Mouse (Mus musculus): ENCODE measurements around the gene Dnah14. TPM values are rescaled to one million over a fixed set of nuclear protein-coding genes. Genes with fewer than 3 reads are reported as not detected.
A peak's percentile ranks its signal among the peaks of the same experiment; 100 is the strongest.
"Not testable (repeated sequence)": the region's sequence is repeated elsewhere in the genome, so short reads cannot be mapped to it uniquely, and the experiment has no call there.

Dnah14 gene
- polyA plus RNA-seq, 3 experiments from 2014 or later = 3.0 to 5.2 (median 3.1) TPM

DNA sequence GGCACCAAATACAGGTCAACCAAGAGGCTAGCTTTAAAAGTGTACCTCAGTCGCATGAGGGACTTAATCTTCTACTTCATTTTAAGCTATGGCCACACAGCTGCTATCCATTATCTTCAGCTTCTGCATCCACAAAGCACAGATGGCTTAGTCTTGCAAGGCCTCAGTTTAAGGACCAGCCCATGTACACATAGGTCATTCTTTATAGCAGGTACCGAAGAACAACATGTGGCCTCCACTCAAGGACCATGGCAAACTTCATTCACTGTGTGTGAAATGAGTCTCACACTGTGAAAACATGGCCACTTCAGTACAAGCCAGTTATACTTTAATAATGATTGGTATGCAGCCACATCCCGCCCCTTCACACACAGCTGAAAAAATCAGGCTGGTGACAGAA, 34.8 kb downstream of the Dnah14 start:
- ATAC-seq = no peak

DNA sequence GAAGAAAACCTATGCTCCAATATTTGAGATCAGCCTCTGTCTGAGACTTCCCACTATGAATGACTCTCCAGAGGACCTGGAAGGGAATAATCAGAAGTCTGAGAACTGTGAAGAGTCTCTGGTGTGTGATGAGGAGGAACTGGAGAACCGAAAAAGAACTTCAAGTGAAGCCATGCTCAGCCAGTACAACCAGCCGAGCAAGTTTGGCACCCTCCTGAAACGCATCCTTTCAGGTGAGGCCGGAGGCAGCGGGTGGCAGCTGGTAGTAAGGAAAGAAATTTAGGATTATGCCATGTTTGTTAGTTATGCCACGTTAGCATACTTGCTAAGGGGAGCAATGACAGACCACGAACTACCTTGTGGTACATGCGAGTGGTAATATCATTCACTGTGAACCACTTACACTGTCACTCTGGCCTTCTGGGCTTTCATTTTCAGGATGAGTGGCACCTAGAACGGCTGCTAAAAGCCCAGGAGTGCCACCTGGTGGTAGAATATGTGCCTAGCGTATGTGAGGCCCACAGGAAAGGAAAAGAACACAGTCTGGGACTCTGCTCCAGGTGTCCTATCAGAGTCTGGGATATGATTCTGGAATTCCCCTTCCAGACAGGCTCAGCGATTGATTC, 39.6 kb downstream of the Dnah14 start:
- ATAC-seq = peak; percentile 74

DNA sequence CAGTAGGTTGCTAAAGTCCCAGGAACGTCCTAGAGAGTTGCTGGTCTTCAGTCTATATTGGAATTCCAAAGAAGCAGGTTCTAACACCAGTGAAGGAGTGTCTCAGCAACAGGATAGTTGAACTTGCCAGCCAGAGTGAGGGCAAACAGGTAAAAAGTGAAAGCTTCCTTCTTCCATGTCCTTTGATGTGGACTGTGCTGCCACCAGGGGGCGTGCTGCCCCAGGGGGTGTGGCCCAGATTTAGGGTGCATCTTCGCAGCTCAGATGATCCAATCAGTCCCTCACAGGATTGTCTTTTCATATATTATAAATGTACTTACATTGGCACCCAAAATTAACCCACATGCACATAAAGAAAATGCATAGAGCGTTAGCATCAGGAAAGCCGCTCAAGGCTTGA, 41.0 kb downstream of the Dnah14 start:
- ATAC-seq = no peak

DNA sequence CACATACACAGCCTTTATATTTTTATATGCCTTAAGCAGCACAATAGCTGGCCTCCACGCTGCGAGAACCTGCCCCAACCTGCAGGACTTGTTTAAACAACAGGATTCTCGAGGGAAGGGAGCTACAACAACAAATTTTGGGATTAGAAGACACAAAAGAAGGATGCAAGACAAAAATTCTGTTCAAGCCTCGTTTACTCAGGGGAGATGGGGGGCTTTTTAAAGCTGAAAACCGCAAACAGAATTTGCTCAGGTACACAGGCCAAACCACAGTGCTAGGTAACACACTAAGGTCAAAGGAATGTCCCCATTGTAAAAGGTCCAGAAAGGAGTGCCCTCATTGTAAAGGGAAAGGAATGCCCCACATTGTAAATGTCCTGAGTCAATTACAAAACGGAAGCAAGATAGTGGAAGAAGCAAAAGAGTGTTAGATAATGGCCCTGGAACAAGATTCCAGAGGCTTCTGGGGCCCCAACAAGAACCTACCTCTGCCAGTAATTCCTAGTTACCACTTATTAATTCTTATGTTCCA, 46.9 kb downstream of the Dnah14 start:
- ATAC-seq = no peak

DNA sequence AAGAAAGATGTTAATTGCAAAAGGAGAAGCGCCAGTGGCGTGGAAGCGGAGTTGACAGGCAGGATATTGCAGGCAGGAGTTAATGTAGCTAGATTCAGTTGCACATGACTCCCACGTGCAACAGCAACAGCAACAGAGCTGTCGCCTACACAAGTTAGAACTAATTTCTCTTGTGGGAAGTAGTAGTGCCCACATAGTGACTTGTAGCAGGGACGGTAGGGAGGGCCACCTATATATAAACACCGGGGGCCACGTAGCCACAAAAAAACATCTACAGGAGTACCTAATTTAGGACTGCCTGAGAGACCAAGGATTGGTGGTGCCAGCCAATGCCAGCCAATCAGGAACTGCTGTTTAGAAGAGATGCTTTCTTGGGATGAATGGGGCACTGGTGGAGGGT, 48.5 kb downstream of the Dnah14 start:
- ATAC-seq = no peak

DNA sequence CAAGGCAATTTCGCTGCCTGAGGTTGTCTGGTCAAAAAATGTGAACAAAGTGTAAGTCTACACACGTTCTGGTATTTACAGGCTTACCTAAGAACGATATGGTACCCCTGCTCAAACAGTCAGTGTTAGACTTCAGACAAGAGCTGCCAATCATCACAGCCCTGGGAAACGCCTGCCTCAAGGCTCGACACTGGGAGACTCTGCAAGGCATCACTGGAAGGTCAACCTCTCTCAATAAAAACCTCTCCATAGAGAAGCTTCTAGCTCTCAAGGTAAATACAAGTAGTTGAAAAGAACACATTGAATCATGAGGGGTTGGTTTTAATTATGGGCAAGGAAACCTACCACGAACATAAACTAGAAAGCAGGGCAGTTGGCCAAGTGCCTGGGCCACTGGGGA, 51.9 kb downstream of the Dnah14 start:
- ATAC-seq = no peak

DNA sequence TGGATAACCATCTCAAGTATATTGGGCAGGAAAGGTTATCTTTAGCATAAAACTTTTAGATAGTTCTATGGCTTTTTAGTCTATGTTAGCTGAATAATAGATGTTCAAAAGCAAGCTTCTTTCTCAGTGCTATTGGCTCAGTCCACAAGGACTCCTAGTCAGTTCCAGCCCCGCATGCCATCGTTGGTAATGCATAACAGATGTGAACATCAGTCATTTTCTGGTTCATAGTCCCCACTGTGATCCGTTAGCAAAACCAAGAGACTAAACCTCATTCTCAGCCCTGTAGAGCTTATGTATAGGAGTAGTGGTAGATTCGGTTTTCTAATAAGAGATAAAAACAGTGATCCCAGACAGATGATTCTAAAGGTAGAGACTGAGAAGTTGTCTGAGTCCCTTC, 55.0 kb downstream of the Dnah14 start:
- no peak for ATAC-seq

DNA sequence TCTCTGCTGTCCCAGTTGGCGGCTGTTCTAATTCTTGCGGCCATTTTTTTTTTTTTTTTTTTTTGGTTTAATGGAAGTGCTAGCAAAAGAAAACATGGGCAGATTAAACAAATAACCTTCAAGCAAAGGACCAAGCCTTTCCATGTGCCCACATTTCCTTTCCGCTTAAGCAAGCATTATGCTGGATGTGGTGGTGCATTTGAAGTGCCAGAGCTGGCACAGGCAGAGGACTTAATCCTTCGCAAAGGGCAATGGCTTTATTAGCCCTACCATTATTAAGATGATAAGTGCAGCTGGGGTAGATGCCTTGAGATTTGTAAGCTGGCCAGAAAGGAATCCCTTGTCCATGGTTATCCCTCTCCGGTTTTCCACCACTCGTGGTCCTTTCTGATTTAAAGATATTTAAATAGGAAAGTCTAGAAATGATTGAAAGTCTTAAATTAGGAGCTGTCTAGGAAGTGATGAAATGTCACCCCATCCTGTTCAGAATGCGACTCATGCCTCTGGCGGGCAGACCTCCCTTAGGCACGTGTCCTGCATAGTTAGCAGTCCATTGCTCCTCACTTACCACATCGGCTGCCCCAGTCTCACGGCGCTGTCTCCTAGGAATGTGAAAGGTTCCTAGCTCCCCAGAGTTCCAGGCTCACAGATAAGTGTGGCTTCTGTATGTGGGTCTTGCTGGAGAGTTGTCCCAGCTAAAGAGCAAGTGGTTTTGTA, 61.8 kb downstream of the Dnah14 start:
- ATAC-seq = no peak

DNA sequence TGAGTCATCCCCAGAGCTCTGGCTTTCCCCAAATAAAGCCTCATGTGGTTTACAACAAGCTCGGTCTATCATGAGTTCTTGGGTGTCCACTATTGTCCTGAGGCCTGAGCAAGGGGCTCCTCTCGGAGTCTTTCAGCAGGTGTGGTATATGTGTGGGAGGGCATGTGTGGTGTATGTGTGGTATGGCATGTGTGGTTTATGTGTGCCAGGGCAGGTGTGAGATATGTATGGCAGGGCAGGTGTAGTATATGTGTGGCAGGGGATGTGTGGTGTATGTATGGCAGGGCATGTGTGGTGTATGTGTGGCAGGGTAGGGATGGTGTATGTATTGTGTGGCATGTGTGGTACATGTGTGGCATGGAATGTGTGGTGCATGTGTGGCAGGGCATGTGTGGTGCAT, 64.0 kb downstream of the Dnah14 start:
- ATAC-seq = no peak

DNA sequence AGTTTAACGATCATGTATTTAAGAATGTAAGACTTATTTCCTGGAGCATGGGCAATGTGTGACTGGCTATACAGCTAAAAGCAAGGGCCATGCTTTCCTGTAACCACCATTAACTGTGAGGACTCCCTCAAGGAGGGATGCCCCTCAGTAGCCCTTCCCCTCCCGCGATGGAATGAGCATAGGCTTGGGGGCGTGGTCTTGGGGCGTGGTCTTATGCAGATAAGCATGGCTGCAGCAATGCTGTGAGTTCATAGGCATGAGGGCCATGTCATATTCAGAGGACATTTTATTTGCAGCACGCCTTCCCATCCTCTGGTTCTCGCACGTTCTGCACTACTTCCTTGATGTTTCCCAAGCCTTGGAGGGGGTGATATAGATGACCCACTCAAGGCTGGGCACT, 71.1 kb downstream of the Dnah14 start:
- no peak for ATAC-seq

DNA sequence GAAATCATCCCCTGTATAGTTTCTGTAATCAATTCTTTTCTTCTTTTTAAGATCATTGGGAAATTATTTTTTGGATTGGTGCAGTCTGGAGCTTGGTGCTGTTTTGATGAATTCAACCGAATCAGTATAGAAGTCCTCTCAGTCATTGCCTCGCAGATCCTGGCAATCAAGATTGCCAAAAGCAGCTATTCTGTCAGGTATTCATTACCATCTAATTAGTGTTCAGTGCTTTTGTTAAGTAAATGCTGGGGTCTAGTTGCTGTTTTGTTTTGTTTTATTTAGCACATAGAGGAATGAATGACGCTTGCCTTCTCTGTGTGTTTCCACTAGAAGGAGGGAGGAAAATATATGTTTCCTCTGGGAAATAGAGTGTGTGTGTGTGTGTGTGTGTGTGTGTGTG, 77.1 kb downstream of the Dnah14 start:
- ATAC-seq = no peak

DNA sequence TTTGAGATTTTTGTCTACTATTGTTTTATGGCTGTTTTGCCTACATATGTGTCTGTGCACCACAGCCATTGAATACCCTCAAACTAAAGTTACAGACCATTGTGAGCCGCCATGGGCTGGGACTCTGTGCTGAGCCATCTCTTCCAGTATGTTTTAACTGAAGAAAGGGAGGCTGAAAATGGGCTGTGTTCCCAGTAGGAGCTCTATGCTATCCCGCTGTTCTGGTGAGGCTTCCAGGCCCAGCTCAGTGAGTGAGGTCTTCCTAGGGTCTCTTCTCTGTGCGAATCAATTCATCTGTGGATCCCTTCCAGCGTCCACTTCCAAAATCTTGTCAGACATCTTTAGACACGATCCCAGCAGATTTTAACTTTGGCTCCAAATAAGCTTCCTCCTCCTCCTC, 80.1 kb downstream of the Dnah14 start:
- ATAC-seq = no peak

DNA sequence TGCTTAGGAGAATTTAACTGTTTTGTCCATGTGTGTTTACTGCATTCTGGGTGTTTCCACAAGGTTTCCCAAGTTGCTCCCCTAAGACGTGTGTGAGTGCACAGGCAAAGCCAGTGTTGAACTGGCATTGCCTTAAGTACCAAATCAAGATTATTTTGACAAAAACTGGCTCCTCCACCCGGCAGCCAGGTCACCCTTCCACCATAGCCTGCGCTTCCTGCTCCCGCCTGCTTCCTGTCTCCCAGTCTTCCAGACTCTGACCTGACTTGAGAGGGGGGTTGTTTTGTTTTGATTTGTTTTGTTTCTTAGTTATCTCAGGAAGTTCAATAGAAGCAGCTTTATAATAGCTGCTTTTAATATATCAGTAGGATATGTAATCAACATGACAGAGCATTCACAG, 90.4 kb downstream of the Dnah14 start:
- no peak for ATAC-seq

DNA sequence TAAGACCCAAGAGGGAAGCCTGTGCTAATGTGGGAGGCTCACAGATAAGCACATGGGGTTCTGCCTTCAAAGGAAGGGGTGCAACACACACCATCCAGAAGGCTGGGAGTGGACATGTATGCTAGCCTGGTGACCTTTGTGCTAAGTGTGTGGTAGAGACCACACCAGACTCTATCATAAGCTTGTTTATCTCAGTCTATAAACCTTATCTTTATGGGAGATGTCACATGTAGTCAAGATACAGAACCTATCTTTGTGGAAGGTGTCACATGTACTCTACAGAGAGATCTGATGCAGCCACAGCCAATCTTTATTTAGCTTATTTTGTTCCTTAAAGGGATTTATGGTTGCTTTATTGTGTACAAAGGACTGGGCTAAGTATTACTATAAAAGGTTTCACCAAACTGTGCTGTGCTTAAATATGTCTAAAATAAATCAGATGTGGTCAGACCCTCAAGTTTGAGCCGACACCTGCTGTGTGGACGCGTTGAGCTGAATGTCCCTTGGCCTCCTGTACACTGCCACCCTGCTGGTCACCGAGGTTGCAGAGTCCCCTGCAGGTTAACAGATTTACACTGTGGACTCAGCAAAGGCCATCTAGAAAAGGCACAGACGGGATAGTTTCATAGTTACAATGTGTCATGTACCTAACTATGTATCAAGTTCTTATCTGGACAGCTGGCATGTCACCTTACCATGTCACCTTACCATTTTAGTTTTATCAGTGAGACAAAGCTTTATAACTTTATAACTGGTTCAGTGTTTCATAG, 118.6 kb downstream of the Dnah14 start:
- no peak for ATAC-seq

DNA sequence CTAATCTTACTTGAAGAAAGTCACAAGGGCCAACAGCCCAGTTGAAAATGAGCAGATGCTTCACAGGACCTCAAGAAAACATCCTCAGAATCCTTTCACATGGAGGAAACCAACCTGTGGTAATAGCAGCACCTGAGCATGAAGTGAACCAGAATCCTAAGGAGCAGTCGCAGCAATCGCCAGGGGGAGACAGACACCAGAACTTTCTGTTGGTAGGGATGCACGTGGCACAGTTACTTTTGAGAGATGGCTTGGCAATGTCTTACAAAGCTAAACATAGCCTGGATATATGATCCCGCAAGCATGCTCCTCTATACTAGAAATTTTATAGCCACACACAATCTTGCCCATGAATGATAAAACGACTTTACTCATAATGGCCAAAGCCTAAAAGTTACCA, 152.3 kb downstream of the Dnah14 start:
- ATAC-seq = no peak

DNA sequence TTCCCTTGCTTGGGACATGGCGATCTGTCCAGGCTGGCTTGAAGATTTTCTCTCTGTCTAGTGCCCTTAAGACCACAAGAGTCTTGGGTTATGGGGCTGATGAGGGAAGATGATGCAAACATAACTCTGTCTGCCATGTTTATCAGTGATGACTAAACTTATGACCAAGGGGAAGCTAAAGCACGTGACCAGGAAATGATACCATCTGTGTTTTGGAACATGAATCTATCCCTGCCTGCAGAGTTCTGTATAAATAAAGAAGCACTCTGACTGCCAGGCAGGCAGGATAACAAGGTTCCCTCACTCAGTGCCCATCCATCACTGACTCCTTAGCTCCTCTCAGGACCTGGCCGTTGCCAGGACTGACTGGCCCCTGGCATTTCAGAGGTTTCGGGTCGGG, 157.2 kb downstream of the Dnah14 start:
- ATAC-seq = no peak

DNA sequence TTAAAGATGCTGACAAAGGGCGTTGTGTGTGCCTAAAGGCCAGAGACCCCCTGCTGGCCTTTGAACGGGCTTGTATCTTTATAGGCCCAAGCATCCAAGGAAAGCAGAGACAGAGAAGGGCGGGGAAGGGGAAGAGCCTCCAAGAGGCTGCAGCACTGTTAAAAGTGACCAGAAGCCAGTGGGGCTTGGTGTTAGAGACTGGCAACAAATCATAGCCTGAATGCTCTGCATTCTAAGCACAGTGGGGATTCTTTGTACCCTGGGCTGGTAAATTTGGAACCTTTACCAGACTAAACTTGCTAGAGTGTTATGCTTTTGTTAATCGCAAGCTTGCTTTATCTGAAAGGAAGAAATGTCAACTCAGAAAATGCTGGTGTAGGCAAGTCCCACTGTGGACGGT, 163.9 kb downstream of the Dnah14 start:
- no peak for ATAC-seq

DNA sequence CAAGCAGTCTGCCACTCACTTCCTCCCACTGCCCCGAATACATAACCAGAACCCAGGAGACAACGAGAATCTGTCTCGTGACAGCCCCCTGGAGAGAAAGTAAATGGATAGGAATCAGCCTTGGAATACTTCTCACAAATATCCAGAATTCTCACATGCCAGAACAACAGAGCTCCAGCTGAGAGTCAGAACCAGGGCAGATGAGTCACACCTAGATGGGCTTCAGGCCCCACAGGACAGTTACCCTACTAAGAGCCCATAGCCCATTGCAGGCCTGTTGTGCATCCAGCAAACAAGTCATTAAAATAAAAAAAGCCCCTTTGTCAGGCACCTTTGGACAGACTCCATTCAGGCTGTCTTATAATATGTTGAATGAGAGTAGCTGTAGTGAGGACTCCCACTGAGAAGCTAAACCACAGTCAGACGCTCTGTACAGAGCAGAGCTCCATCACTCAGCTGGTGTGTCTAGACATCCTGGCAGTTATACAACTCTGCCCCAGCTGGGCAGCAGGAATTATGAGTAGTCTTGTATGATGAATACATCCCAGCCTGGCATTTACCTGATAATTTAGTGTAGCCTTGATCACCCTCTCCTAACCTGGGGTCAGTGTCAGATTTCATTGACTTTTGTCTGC, 166.0 kb downstream of the Dnah14 start:
- no peak for ATAC-seq

DNA sequence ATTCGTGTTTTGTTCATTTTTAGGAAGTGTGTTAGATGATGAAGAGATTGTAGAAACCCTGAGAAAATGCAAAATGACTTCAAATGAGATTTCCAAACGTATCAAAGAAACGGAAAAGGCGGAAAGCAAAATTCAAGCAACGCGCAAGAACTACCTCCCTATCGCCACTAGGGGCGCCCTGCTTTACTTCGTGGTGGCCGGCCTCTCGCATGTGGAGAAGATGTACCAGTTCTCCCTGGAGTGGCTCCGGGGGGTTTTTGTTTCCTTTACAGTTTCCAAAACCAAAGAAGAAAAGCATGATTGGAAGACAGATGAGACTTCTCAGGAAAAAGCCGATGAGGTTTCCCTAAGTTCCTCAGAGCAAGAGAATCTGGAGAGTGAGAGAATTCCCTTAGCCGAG, 193.0 kb downstream of the Dnah14 start:
- ATAC-seq = no peak

DNA sequence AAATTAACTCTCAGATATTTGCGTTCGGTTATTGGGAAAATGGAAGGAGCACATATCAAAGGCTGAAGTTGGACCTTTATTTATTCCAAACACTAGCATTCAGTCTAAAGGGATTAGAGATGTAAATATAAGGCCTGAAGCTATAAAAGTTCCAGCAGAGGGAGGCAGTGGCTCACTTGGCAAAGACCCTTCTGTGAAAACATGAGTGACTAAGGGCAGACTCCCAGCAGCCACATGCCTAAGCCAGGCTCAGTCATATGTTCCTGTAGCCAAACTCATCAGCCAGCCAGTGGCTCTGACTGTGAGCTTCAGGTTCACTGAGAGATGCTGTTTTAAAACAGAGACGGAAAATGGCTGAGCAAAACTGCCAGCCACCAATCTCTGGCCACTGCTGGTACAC, 195.5 kb downstream of the Dnah14 start:
- no peak for ATAC-seq

DNA sequence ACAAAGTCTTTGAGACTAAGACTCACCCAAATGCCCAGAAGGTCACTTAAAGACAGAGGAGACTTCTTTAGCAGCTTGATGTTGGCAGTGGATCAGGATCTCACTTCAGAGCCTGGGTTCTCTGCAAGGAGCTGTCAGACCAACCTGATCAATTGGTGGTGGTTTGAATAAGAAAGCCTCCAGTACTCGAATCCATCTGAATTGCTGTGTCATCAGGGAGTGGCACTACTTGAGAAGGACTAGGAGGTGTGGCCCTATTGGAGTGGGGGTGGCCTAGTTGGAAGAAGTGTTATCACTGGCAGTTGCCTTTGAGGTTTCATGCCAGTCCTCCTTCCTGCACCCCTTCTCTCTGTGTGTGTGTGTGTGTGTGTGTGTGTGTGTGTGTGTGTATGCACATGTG, 200.2 kb downstream of the Dnah14 start:
- ATAC-seq = no peak

DNA sequence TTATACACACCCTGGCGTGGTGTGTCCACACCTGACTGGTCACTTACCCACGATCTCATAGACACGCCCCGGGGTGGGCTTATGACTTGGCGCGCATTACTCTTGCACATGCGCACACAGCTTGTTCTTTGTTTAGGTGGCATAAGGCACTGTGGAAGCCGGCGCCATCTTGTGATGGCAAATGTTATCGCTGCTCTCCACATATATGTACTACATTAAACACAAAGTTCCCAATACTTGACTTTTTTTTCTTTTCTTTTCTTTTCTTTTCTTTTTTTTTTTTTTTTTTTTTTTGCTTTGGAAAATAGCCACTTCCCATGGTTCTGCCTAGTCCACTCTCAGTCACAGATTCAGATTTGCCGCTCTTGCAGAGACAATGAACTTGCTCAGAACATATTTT, 206.2 kb downstream of the Dnah14 start:
- ATAC-seq = not testable (repeated sequence)

DNA sequence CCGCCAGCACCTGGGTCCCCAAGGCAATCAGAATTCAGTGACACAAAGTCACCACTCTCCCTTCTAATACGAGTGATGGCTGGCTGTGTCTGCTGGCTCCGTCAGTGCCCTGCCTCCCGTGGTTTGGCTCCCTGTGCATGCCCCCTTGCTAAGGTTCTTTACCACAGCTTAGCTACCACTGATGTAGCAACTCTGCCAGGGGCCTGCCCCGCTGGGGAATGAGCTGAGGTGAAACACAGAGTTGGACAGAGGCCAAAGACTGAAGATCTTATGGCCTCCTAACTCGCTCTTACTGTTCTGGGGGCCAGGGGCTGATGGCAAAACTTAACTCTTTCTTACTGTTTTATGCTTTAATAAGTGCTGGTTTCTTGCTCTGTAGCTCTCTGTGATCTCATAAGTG, 213.6 kb downstream of the Dnah14 start:
- ATAC-seq = no peak
